Mouse (Mus musculus) midbrain, embryonic 12.5 days (tissue): ENCODE results near the gene Adam25. TPM values are rescaled to one million over a fixed set of nuclear protein-coding genes. Genes with fewer than 3 reads are reported as not detected.
"Not testable (repeated sequence)": the region's sequence is repeated elsewhere in the genome, so short reads cannot be mapped to it uniquely, and the experiment has no call there.

Experiments
- ATAC-seq: fragments of 200-750 bp; cut with Nextera tagmentation; 2 replicates; pipeline ENCODE4 v1.8.0; 2017; ENCODE audit warnings: low read depth, moderate TSS enrichment, moderate library complexity; ENCODE audit not compliant: low FRiP score
- H3K27ac ChIP-seq: fragments of 300-500 bp; sonication (generic); replicated peaks from 2 replicates; pipeline ENCODE4 v1.5.1; 2016; ENCODE audit warnings: mild to moderate bottlenecking
- H3K27me3 ChIP-seq: fragments of 300-500 bp; sonication (generic); 2 replicates; pipeline ENCODE4 v1.6.1; 2016; ENCODE audit warnings: mild to moderate bottlenecking
- H3K36me3 ChIP-seq: fragments of 300-500 bp; sonication (generic); 2 replicates; pipeline ENCODE4 v1.6.1; 2016
- H3K4me1 ChIP-seq: fragments of 300-500 bp; sonication (generic); 2 replicates; pipeline ENCODE4 v1.6.1; 2016
- H3K4me2 ChIP-seq: fragments of 300-500 bp; sonication (generic); replicated peaks from 2 replicates; pipeline ENCODE4 v1.6.1; 2016; ENCODE audit warnings: mild to moderate bottlenecking, moderate library complexity
- H3K4me3 ChIP-seq: fragments of 300-500 bp; sonication (generic); 2 replicates; pipeline ENCODE4 v1.5.1; 2016; ENCODE audit warnings: mild to moderate bottlenecking
- H3K9ac ChIP-seq: fragments of 300-500 bp; sonication (generic); replicated peaks from 2 replicates; pipeline ENCODE4 v1.6.1; 2016; ENCODE audit warnings: mild to moderate bottlenecking, moderate library complexity
- H3K9me3 ChIP-seq: fragments of 300-500 bp; sonication (generic); 2 replicates; pipeline ENCODE4 v1.6.1; 2016; ENCODE audit warnings: mild to moderate bottlenecking
- WGBS: fragments of 180-500 bp; shearing (Covaris S2); methylation state at CpG from one replicate; pipeline ENCODE4 v1.1.7; 2016; 5-methylcytosine and 5-hydroxymethylcytosine counted together
- polyA plus RNA-seq: library from polyadenylated mRNA; unstranded; fragments of >200 nt; fragmentation: Nextera tagmentation; extraction: Ambion mirVana; gene quantifications from 2 replicates; pipeline ENCODE4 v1.2.1, GENCODE M21; 2016

Adam25 gene
- polyA plus RNA-seq, result not detected in 2 replicates

DNA sequence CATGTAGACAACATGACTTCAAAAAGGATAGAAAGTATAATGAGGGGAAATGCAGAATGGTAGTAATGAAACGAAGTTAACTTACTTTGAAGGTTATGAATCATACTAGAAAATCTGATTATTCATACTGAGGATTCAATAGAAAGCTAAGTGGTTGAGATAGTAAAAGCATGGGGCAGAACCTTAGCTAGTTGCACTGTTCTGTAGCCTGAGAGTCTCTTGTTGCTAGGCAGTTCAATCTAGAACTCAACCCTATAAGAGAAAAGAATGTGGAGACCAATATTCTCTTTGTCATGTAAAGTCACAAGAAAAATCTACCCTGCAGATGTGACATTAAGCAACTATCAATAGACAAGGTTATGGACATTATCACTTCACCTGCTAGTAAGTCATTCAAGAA lies at the start of gene Adam25:
Gene Adam25, plus strand, starts transcription at position 301 of the 400 bp plus-strand sequence.
- H3K27ac ChIP-seq, H3K27me3 ChIP-seq, H3K9ac ChIP-seq, H3K4me3 ChIP-seq, H3K36me3 ChIP-seq, ATAC-seq, H3K4me1 ChIP-seq, H3K9me3 ChIP-seq, H3K4me2 ChIP-seq: not testable (repeated sequence)
- 60% methylated on average over 1 of the region's 1 CpGs for WGBS

DNA sequence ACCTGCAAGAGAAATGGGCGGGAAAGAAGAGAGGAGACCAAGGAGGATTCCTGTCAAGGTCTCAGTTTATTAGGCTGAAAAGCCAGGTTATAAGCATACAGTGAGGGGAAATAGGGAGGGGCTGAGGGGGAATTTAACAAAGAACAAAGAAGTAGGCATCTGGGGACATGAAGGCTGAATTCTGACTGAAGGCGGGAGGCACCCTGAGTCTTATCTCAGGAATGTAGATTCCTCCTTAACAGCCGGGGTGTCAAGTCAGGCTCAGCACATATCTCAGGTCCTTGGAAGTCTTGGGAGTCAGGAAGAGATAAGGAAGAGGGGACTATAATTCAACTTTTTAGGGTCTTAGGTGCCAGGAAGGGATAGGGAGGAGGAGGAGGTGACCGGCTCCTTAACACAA lies 36.6 kb upstream of the Adam25 start:
- not testable (repeated sequence) for H3K36me3 ChIP-seq, ATAC-seq, H3K27me3 ChIP-seq, H3K4me1 ChIP-seq, H3K9ac ChIP-seq, H3K4me3 ChIP-seq, H3K4me2 ChIP-seq, H3K27ac ChIP-seq, H3K9me3 ChIP-seq
- 92% methylated on average over 4 of the region's 4 CpGs for WGBS

DNA sequence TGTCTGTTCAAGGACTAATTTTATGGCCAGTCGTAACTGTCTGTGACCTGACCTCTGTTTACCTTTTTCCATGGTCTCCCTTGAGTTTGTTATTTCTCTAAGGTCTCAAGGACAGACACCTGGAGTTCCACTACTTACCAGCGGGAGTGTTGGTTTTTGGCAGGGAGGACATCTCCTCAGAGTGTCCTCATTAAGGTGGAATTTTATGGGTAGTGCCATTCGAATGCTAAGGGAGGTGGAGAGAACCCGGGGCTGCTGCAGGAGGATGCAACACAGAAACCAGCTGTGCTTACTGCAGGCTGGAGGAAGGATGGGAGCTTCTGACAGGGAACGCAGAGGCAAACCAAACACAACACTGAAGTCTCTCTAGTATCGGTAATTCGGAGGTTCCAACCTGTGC lies 36.0 kb upstream of the Adam25 start:
- H3K9me3 ChIP-seq, result no peaks in the 10 kb centered on the region
- H3K27ac ChIP-seq, result no peak overlapping the region
- 86% methylated on average over 7 of the region's 7 CpGs for WGBS
- H3K27me3 ChIP-seq, result no peaks in the 10 kb centered on the region
- H3K4me2 ChIP-seq, result no peak overlapping the region
- H3K4me3 ChIP-seq, result no peak overlapping the region
- no peaks in the 10 kb centered on the region for H3K4me1 ChIP-seq
- ATAC-seq, result no peak
- no peaks in the 10 kb centered on the region for H3K36me3 ChIP-seq
- no peak overlapping the region for H3K9ac ChIP-seq

DNA sequence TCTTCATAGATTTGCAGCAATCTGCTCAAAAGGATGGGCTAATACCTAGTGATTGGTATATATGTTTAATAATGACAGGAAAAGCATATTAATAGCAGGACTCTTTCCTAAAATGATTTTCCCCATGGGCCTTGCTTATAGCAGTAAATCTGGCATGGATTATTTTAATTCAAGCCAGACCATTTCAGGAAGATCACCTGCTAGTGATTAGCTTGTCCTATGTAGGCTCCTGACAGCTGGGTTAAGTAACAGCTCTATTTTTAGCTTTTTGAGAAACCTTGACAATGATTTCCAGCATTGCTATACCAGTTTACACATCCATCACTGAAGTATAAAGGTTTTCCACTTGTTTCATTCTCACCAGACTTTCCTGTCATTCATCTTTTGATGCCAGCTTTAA lies 31.3 kb downstream of the Adam25 start:
- H3K9ac ChIP-seq, result no peak overlapping the region
- H3K27me3 ChIP-seq, result no peaks in the 10 kb centered on the region
- no peaks in the 10 kb centered on the region for H3K9me3 ChIP-seq

DNA sequence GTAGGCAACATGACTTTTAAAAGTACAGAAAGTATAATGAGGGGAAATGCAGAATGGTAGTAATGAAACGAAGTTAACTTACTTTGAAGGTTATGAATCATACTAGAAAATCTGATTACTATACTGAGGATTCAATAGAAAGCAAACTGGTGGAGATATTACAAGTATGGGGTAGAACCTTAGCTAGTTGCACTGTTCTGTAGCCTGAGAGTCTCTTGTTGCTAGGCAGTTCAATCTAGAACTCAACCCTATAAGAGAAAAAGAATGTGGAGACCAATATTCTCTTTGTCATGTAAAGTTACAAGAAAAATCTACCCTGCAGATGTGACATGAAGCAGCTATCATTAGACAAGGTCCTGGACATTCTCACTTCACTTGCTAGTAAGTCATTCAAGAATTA lies 41.0 kb downstream of the Adam25 start, which contains the start of gene Adam20:
Gene Adam20, plus strand, starts transcription at position 301 of the 400 bp plus-strand sequence.
- H3K27me3 ChIP-seq, H3K4me3 ChIP-seq, H3K9me3 ChIP-seq, H3K4me2 ChIP-seq, H3K4me1 ChIP-seq, H3K9ac ChIP-seq, H3K36me3 ChIP-seq, ATAC-seq, H3K27ac ChIP-seq: not testable (repeated sequence)
- WGBS, result 80% methylated on average over 1 of the region's 1 CpGs

More for the DNA sequence above, 31.3 kb downstream of the Adam25 start:
- H3K4me3 ChIP-seq, result no peak overlapping the region
- H3K27ac ChIP-seq, result no peak overlapping the region
- no peak overlapping the region for H3K4me2 ChIP-seq
- ATAC-seq, result no peak
- H3K4me1 ChIP-seq, result no peaks in the 10 kb centered on the region
- H3K36me3 ChIP-seq, result no peaks in the 10 kb centered on the region

DNA sequence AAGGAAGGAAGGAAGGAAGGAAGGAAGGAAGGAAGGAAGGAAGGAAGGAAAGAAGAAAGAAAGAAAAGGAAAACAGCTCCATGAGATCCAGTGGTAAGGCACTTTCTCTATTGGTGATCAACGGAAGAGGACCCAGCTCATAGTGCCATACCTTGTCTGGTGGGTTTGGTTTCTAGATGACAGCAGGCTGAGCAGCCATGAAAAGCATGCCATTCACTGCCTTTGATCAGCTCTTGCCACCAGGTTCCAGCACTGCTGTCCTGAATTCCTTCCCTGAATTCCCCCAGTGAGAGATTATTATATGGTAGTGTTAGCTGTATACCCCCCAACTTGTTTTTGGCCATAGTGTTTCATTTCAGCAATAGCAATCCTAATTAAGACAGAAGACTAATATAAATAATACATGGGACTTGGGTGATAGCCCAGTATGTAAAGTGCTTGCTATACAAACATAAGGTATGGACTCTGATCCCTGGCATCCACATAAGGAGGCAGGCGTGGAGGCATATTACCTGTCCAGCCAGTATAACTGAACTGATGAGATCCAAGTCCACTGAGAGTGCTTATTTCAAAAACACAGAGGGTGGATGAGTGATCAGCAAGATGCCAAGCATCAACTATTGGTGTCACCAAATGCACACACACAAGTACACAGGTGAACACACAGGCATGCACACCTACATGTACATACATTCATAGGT lies 51.5 kb downstream of the Adam25 start:
- H3K9ac ChIP-seq, result no peak overlapping the region
- H3K4me1 ChIP-seq, result no peaks in the 10 kb centered on the region
- H3K36me3 ChIP-seq, result no peaks in the 10 kb centered on the region
- no peak overlapping the region for H3K4me2 ChIP-seq
- H3K9me3 ChIP-seq, result no peaks in the 10 kb centered on the region
- H3K27me3 ChIP-seq, result no peaks in the 10 kb centered on the region
- H3K4me3 ChIP-seq, result no peak overlapping the region
- H3K27ac ChIP-seq, result no peak overlapping the region
- 82% methylated on average over 2 of the region's 2 CpGs for WGBS
- ATAC-seq, result no peak

Other genes starting within 250 kb of the Adam25 start
- not detected in 2 replicates for gene Adam24, start 77.1 kb upstream of the Adam25 start, polyA plus RNA-seq
- not detected in 2 replicates for gene Adam20, start 41.1 kb downstream of the Adam25 start, polyA plus RNA-seq
- gene Adam39, start 70.8 kb downstream of the Adam25 start, polyA plus RNA-seq, result not detected in 2 replicates